Mouse (Mus musculus) T-helper 17 cell (primary cell): ENCODE measurements around the gene Aqp2.

Experiments used
- in situ Hi-C, 2 experiments: fragments of 300-600 bp; cut with MboI, MseI; formaldehyde crosslinking; loops; 1 replicate in 1 of 2; 2 replicates in 1 of 2; pipeline ENCODE4 v1.15.1; 2025; ENCODE audit warnings: high pct_unique_total_duplicates in 2 of 2

Aqp2 gene

DNA sequence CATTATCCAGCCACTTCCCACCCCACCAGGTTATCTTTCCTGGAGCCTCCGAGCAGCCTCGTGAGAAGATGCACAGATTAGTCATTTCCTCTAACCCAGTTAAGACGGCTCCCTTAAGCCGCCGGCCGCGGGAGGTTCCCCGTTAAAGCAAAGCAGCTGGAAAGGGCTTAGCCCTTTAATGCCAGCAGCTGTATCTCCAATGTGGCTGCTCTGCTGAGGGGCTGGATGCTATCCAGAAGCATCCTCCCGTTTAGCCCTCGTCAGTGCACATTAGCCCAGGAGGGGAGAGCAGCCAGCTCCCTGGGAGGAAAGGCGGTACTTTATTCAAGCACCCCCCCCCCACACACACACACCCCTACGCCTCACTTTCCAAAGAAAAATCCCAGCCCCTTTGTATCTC is 35.9 kb downstream of the Aqp2 start:
- in situ Hi-C loops, result no loop called here

DNA sequence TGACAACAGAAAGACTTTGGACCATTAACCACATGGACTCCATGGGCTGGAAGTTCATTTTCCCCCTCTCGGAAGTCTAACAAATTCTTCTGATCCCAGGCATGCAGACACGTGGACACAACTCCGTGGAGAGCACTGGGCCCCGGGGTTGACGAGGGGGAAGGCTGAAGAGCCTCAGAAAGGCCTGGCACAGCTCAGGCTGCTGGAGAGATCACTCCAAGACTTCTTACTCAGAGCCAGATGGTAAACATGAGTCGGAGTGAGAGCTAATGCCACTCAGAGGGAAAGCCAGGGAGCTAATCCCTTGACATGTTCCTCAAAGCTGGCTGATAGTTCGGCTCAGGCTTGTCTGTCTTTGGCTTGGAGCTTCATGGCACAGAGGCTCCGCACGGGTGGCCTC is 36.4 kb downstream of the Aqp2 start:
- in situ Hi-C loops, result no loop called here

DNA sequence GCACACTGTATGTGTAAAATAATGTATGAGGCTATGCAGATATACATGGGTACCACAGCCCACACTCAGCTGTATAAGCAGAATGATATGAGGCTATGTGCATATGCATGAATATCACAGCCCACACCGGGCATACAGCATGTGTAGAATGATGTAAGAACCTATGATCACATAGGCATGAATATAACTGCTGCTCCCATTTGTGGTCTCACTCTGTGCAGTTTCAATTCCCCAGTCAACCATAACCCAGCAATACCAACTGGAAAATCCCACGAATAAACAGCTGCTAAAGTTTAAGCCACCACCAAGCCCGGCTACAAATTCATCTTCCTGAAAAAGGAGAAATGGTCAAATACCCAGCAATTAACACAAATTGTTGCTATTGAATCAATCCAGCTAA is 39.7 kb downstream of the Aqp2 start:
- in situ Hi-C loops, result no loop called here

GRCm38 (mm10) chr15:99619821-99620220 is 41.0 kb downstream of the Aqp2 start:
- in situ Hi-C loops, result no loop called here

DNA sequence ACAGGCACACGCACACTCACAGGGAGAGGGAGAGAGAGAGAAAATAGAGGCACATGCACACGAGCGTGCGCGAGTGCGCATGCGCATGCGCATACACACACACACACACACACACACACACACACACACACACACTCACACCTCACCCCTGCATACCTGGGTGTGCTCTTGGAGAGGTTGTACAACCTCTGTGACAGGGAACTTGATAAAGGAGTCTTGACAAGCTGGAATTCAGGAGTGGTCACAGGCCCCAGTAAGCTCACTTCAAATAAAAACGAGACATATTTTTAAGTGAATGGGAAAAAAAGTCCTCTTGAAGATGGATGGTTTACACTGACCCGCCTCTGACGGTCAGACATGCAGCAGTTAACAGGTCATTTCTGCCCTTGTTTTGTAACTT is 43.2 kb downstream of the Aqp2 start:
- in situ Hi-C loops, result no loop called here

- in situ Hi-C loops, result no loop called here
These were observed 52.8 kb downstream of the Aqp2 start for GRCm38 (mm10) chr15:99631618-99632017.
